Mouse (Mus musculus) A20 (cell line): Measurements from ENCODE around the gene Cyp3a59.
"Not testable (repeated sequence)": the region's sequence is repeated elsewhere in the genome, so short reads cannot be mapped to it uniquely, and the experiment has no call there.

Experiments used
- DNase-seq: peaks from one replicate; pipeline ENCODE4 v3.0.0-alpha.2; 2011; ENCODE audit warnings: low read depth, low spot score

The Cyp3a59 gene

GRCm38 (mm10) chr5:146078945-146079344 is at the start of gene Cyp3a59:
Gene Cyp3a59, plus strand, starts transcription at chr5:146079257.
- not testable (repeated sequence) for DNase-seq

- no peak for DNase-seq
Measured at GRCm38 (mm10) chr5:146070099-146070498, 9.0 kb upstream of the Cyp3a59 start.

- DNase-seq = no peak
Measured at GRCm38 (mm10) chr5:146147903-146148302, 68.8 kb downstream of the Cyp3a59 start.

GRCm38 (mm10) chr5:146150454-146150853 is 71.4 kb downstream of the Cyp3a59 start:
- DNase-seq = peak; percentile 68

- not testable (repeated sequence) for DNase-seq
Measured at GRCm38 (mm10) chr5:146158326-146158725, 79.3 kb downstream of the Cyp3a59 start.

- DNase-seq = not testable (repeated sequence)
Measured at GRCm38 (mm10) chr5:146160439-146160838, 81.4 kb downstream of the Cyp3a59 start, which contains the start of gene Gm5565. Gene Gm5565, minus strand, starts transcription at chr5:146160539.
